Mouse (Mus musculus): ENCODE measurements around the gene Chchd3. TPM values are rescaled to one million over a fixed set of nuclear protein-coding genes. Genes with fewer than 3 reads are reported as not detected.

Chchd3 gene
- polyA plus RNA-seq, 1 experiment from 2014 or later = 135 TPM

GRCm38 (mm10) chr6:32993847-32994246, 66.2 kb downstream of the Chchd3 start:
- H3K4me2 ChIP-seq (ENCODE audit: low read depth, low read length, severe bottlenecking) = no peak overlapping the region
- no peaks in the 10 kb centered on the region for H3K4me1 ChIP-seq (replicated peaks; ENCODE audit: control insufficient read depth, insufficient read depth, low read length)
- H3K27me3 ChIP-seq (ENCODE audit: control insufficient read depth, insufficient read depth, low read length) = no peaks in the 10 kb centered on the region
- ATAC-seq (replicated peaks; ENCODE audit: low FRiP score) (no peak), DNase-seq (ENCODE audit: low spot score) (no peak)
- no peak overlapping the region for H3K4me3 ChIP-seq (ENCODE audit: low read depth, low read length)
- H3K9ac ChIP-seq (ENCODE audit: low read length) = no peak overlapping the region
- no peak overlapping the region for H3K27ac ChIP-seq (ENCODE audit: low read depth, low read length)
- no peaks in the 10 kb centered on the region for H3K36me3 ChIP-seq (ENCODE audit: control insufficient read depth, insufficient read depth, low read length)
- no peaks in the 10 kb centered on the region for H3K9me3 ChIP-seq (ENCODE audit: control insufficient read depth, low read length)
- 92% methylated on average over 1 of the region's 1 CpGs for WGBS

- H3K4me2 ChIP-seq (ENCODE audit: low read depth, low read length, severe bottlenecking) = no peak overlapping the region
- 79% methylated on average over 12 of the region's 12 CpGs for WGBS
- no peaks in the 10 kb centered on the region for H3K27me3 ChIP-seq (ENCODE audit: control insufficient read depth, insufficient read depth, low read length)
- no peak overlapping the region for H3K9ac ChIP-seq (ENCODE audit: low read length)
- no peak overlapping the region for H3K4me3 ChIP-seq (ENCODE audit: low read depth, low read length)
- H3K27ac ChIP-seq (ENCODE audit: low read depth, low read length) = no peak overlapping the region
- ATAC-seq (replicated peaks; ENCODE audit: low FRiP score) = no peak
- H3K4me1 ChIP-seq (replicated peaks; ENCODE audit: control insufficient read depth, insufficient read depth, low read length) = no peaks in the 10 kb centered on the region
- no peaks in the 10 kb centered on the region for H3K9me3 ChIP-seq (ENCODE audit: control insufficient read depth, low read length)
- H3K36me3 ChIP-seq (ENCODE audit: control insufficient read depth, insufficient read depth, low read length) = no peaks in the 10 kb centered on the region
- no peak for DNase-seq (ENCODE audit: low spot score)
These were observed 69.9 kb downstream of the Chchd3 start for GRCm38 (mm10) chr6:32990061-32990633.

GRCm38 (mm10) chr6:32988561-32988960, 71.5 kb downstream of the Chchd3 start:
- Histone ChIP-seq H3K27me3 (ENCODE audit: control insufficient read depth, insufficient read depth, low read length) (no peaks in the 10 kb centered on the region), H3K4me2 (ENCODE audit: low read depth, low read length, severe bottlenecking) (no peak overlapping the region), H3K9me3 (ENCODE audit: control insufficient read depth, low read length) (no peaks in the 10 kb centered on the region), H3K9ac (ENCODE audit: low read length) (no peak overlapping the region), H3K4me3 (ENCODE audit: low read depth, low read length) (no peak overlapping the region), H3K4me1 (replicated peaks; ENCODE audit: control insufficient read depth, insufficient read depth, low read length) (0 out of 2 replicates have a peak, but pooled peaks cover 2% of the 10 kb centered on the region), H3K36me3 (ENCODE audit: control insufficient read depth, insufficient read depth, low read length) (no peaks in the 10 kb centered on the region), H3K27ac (ENCODE audit: low read depth, low read length) (no peak overlapping the region)
- DNase-seq (ENCODE audit: low spot score) (no peak), ATAC-seq (replicated peaks; ENCODE audit: low FRiP score) (no peak)
- WGBS = 92% methylated on average over 8 of the region's 8 CpGs

DNA sequence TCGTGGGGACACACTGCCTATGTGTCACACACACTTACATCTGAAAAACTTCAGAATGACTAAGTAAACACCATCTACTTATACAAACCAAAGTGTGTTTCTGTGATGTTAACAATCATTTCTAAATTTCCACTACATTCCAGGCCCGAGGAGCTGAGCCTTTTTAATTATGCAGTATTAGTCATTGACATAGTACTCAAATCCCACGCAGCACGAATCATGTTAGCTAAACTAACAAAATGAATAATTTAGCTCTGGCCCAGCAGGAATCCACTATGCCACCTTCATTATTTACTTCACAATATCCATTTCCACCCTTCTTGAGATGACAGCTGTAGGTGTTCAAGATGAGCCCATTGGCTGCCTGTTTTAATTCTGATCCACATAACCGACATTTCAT, 76.2 kb downstream of the Chchd3 start:
- no peak overlapping the region for H3K27ac ChIP-seq (ENCODE audit: low read depth, low read length)
- no peak for ATAC-seq (replicated peaks; ENCODE audit: low FRiP score)
- 87% methylated on average over 5 of the region's 5 CpGs for WGBS
- no peak overlapping the region for H3K9ac ChIP-seq (ENCODE audit: low read length)
- H3K27me3 ChIP-seq (ENCODE audit: control insufficient read depth, insufficient read depth, low read length) = no peaks in the 10 kb centered on the region
- no peaks in the 10 kb centered on the region for H3K9me3 ChIP-seq (ENCODE audit: control insufficient read depth, low read length)
- H3K4me3 ChIP-seq (ENCODE audit: low read depth, low read length) = no peak overlapping the region
- H3K4me1 ChIP-seq (replicated peaks; ENCODE audit: control insufficient read depth, insufficient read depth, low read length) = 0 out of 2 replicates have a peak, but pooled peaks cover 2% of the 10 kb centered on the region
- H3K4me2 ChIP-seq (ENCODE audit: low read depth, low read length, severe bottlenecking) = no peak overlapping the region
- no peak for DNase-seq (ENCODE audit: low spot score)
- no peaks in the 10 kb centered on the region for H3K36me3 ChIP-seq (ENCODE audit: control insufficient read depth, insufficient read depth, low read length)

DNA sequence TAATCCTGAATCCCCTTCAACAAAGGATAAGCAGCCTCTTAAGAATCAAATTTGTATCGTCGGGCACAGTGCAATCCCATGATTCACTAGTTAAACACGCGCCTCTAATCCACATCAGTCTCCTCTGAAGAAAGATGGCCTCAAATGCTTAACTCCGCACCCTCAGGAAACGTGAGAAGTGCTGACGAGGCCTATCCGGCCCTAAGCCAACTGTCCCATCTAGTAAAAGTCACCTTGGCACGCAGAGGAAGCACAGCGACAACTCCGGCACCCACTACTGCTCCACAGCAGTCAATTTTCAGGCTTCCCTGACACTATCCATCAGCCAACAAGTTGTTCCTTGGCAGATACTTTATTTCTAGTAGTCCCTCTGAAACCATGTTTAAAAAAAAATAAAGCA, 78.8 kb downstream of the Chchd3 start:
- DNase-seq (ENCODE audit: low spot score) (no peak), ATAC-seq (replicated peaks; ENCODE audit: low FRiP score) (no peak)
- Histone ChIP-seq H3K4me1 (replicated peaks; ENCODE audit: control insufficient read depth, insufficient read depth, low read length) (peaks cover 2% of the 10 kb centered on the region; the same call in 1 of the 2 replicates), H3K27me3 (ENCODE audit: control insufficient read depth, insufficient read depth, low read length) (no peaks in the 10 kb centered on the region), H3K4me3 (ENCODE audit: low read depth, low read length) (no peak overlapping the region), H3K36me3 (ENCODE audit: control insufficient read depth, insufficient read depth, low read length) (no peaks in the 10 kb centered on the region), H3K9me3 (ENCODE audit: control insufficient read depth, low read length) (no peaks in the 10 kb centered on the region), H3K9ac (ENCODE audit: low read length) (no peak overlapping the region), H3K27ac (ENCODE audit: low read depth, low read length) (no peak overlapping the region), H3K4me2 (ENCODE audit: low read depth, low read length, severe bottlenecking) (no peak overlapping the region)
- 85% methylated on average over 11 of the region's 11 CpGs for WGBS

DNA sequence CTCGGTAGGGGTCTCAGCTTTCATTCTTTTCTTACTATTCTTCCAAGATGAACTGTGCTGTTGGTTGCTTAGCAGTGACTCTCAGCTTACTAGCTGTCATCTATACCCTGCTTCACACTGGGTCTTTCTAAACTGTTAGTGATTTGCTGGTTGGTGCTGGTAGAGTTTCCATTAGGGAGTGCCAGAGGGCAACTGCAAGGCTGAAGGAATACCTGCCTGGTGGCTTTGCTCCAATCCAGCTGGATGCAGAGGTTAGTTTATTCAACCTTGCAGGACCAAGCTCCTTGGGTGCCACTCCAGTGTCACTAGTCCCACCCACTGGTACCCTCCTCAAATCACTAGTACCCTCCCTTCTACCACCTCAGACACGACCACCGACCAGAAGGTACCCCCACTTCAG, 81.2 kb downstream of the Chchd3 start:
- Histone ChIP-seq H3K4me2 (ENCODE audit: low read depth, low read length, severe bottlenecking) (no peak overlapping the region), H3K9me3 (ENCODE audit: control insufficient read depth, low read length) (no peaks in the 10 kb centered on the region), H3K4me3 (ENCODE audit: low read depth, low read length) (no peak overlapping the region), H3K9ac (ENCODE audit: low read length) (no peak overlapping the region), H3K36me3 (ENCODE audit: control insufficient read depth, insufficient read depth, low read length) (no peaks in the 10 kb centered on the region), H3K27ac (ENCODE audit: low read depth, low read length) (no peak overlapping the region), H3K27me3 (ENCODE audit: control insufficient read depth, insufficient read depth, low read length) (no peaks in the 10 kb centered on the region), H3K4me1 (replicated peaks; ENCODE audit: control insufficient read depth, insufficient read depth, low read length) (peaks cover 2% of the 10 kb centered on the region; the same call in 1 of the 2 replicates)
- no peak for DNase-seq (ENCODE audit: low spot score)
- ATAC-seq (replicated peaks; ENCODE audit: low FRiP score) = no peak
- WGBS = 93% methylated on average over 3 of the region's 3 CpGs

GRCm38 (mm10) chr6:32971926-32972325, 88.1 kb downstream of the Chchd3 start:
- Histone ChIP-seq H3K27ac (ENCODE audit: low read depth, low read length) (no peak overlapping the region), H3K4me3 (ENCODE audit: low read depth, low read length) (no peak overlapping the region), H3K4me1 (replicated peaks; ENCODE audit: control insufficient read depth, insufficient read depth, low read length) (no peaks in the 10 kb centered on the region), H3K9me3 (ENCODE audit: control insufficient read depth, low read length) (no peaks in the 10 kb centered on the region), H3K36me3 (ENCODE audit: control insufficient read depth, insufficient read depth, low read length) (no peaks in the 10 kb centered on the region), H3K27me3 (ENCODE audit: control insufficient read depth, insufficient read depth, low read length) (no peaks in the 10 kb centered on the region), H3K9ac (ENCODE audit: low read length) (no peak overlapping the region), H3K4me2 (ENCODE audit: low read depth, low read length, severe bottlenecking) (no peak overlapping the region)
- ATAC-seq (replicated peaks; ENCODE audit: low FRiP score) (no peak), DNase-seq (ENCODE audit: low spot score) (no peak)

DNA sequence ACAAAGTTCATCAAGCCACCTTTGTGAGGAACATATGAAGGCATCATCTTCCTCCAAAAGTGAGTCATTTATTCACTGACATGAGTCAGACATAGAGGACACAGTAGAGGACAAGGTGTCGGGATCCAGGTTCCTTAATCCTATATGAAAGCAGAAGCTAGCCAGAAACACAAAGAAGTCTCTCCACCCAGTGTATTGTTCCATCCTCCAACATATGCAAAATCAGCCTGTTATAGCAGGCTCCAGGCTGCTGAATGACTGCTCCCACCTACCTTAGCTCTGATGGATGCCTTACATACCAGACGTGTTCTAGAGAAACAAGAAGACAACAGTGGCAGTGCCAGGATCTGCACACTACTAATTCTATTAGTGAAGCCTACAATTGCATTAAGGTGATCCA, 91.1 kb downstream of the Chchd3 start:
- H3K4me1 ChIP-seq (replicated peaks; ENCODE audit: control insufficient read depth, insufficient read depth, low read length) = no peaks in the 10 kb centered on the region
- no peaks in the 10 kb centered on the region for H3K9me3 ChIP-seq (ENCODE audit: control insufficient read depth, low read length)
- H3K4me2 ChIP-seq (ENCODE audit: low read depth, low read length, severe bottlenecking) = no peak overlapping the region
- DNase-seq (ENCODE audit: low spot score) (no peak), ATAC-seq (replicated peaks; ENCODE audit: low FRiP score) (no peak)
- no peak overlapping the region for H3K27ac ChIP-seq (ENCODE audit: low read depth, low read length)
- H3K9ac ChIP-seq (ENCODE audit: low read length) = no peak overlapping the region
- 47% methylated on average over 2 of the region's 2 CpGs for WGBS
- H3K27me3 ChIP-seq (ENCODE audit: control insufficient read depth, insufficient read depth, low read length) = no peaks in the 10 kb centered on the region
- no peaks in the 10 kb centered on the region for H3K36me3 ChIP-seq (ENCODE audit: control insufficient read depth, insufficient read depth, low read length)
- no peak overlapping the region for H3K4me3 ChIP-seq (ENCODE audit: low read depth, low read length)

DNA sequence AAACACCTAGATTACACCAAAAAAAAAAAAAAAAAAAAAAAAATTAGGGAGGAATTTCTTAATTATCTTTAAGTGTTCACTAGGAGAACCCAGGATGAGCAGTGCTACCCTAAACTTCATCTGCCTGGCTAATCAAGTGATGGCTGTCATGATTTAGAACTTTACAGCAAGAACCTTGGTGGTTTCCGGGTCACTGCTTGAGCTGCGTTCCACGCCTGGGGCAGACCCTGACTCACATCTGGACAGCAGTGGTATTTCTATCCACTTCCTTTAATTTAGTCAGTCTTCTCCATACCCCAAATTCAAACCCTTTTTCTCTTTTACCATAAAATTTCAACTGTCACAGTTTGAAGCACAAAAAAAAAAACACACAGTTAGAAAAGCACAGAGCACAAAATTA, 98.0 kb downstream of the Chchd3 start:
- WGBS = 44% methylated on average over 3 of the region's 3 CpGs
- Histone ChIP-seq H3K4me3 (ENCODE audit: low read depth, low read length) (no peak overlapping the region), H3K9ac (ENCODE audit: low read length) (no peak overlapping the region), H3K4me2 (ENCODE audit: low read depth, low read length, severe bottlenecking) (no peak overlapping the region), H3K27me3 (ENCODE audit: control insufficient read depth, insufficient read depth, low read length) (no peaks in the 10 kb centered on the region), H3K36me3 (ENCODE audit: control insufficient read depth, insufficient read depth, low read length) (no peaks in the 10 kb centered on the region), H3K9me3 (ENCODE audit: control insufficient read depth, low read length) (no peaks in the 10 kb centered on the region), H3K4me1 (replicated peaks; ENCODE audit: control insufficient read depth, insufficient read depth, low read length) (no peaks in the 10 kb centered on the region), H3K27ac (ENCODE audit: low read depth, low read length) (no peak overlapping the region)
- ATAC-seq (replicated peaks; ENCODE audit: low FRiP score) (no peak), DNase-seq (ENCODE audit: low spot score) (no peak)
